Mouse (Mus musculus): ENCODE results near the gene Prokr2. TPM values are rescaled to one million over a fixed set of nuclear protein-coding genes. Genes with fewer than 3 reads are reported as not detected.

The Prokr2 gene
- polyA plus RNA-seq, 1 experiment from 2014 or later: 0.48 TPM

GRCm38 (mm10) chr2:132373748-132374147 is 11.5 kb downstream of the Prokr2 start:
- no peaks in the 10 kb centered on the region for H3K9me3 ChIP-seq (ENCODE audit: control insufficient read depth, low read length)
- no peak for ATAC-seq (ENCODE audit: low read depth)
- H3K4me2 ChIP-seq (ENCODE audit: low read depth, low read length): no peak overlapping the region
- WGBS: 87% methylated on average over 17 of the region's 17 CpGs
- H3K27me3 ChIP-seq (ENCODE audit: control insufficient read depth, insufficient read depth, low read depth, low read length): no peaks in the 10 kb centered on the region
- no peak overlapping the region for H3K27ac ChIP-seq (ENCODE audit: low read length)
- H3K36me3 ChIP-seq (ENCODE audit: control insufficient read depth, insufficient read depth, low read length): no peaks in the 10 kb centered on the region
- no peaks in the 10 kb centered on the region for H3K4me1 ChIP-seq (replicated peaks; ENCODE audit: control insufficient read depth, insufficient read depth, low read length)
- H3K9ac ChIP-seq (ENCODE audit: low read length): no peak overlapping the region
- H3K4me3 ChIP-seq (ENCODE audit: low read length): no peak overlapping the region

GRCm38 (mm10) chr2:132368433-132368832 is 16.8 kb downstream of the Prokr2 start:
- Histone ChIP-seq H3K4me3 (ENCODE audit: low read length) (no peak overlapping the region), H3K9ac (ENCODE audit: low read length) (no peak overlapping the region), H3K4me2 (ENCODE audit: low read depth, low read length) (no peak overlapping the region), H3K4me1 (replicated peaks; ENCODE audit: control insufficient read depth, insufficient read depth, low read length) (no peaks in the 10 kb centered on the region), H3K27me3 (ENCODE audit: control insufficient read depth, insufficient read depth, low read depth, low read length) (no peaks in the 10 kb centered on the region), H3K9me3 (ENCODE audit: control insufficient read depth, low read length) (no peaks in the 10 kb centered on the region), H3K36me3 (ENCODE audit: control insufficient read depth, insufficient read depth, low read length) (no peaks in the 10 kb centered on the region), H3K27ac (ENCODE audit: low read length) (no peak overlapping the region)
- 73% methylated on average over 3 of the region's 3 CpGs for WGBS
- no peak for ATAC-seq (ENCODE audit: low read depth)

DNA sequence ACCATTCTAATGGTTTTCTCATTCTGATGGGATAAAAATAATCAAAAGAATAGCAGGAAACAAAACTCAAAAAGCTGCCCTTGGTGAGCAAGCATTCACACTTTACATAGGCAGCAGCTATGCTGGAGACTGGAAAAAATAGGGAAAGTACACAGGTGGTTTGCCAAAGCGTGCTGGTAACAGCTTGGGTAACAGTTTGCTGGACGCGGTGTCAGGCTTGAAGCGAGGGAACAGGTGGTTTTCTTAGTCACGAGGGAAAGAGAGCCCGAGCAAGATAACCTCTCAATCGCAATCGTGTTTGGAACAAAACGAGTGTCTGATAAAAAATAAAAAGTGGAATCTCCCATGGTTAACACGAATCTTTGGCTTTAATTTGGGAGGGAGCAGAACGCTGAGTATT is 41.4 kb downstream of the Prokr2 start:
- no peak overlapping the region for H3K4me3 ChIP-seq (ENCODE audit: low read length)
- no peaks in the 10 kb centered on the region for H3K36me3 ChIP-seq (ENCODE audit: control insufficient read depth, insufficient read depth, low read length)
- no peaks in the 10 kb centered on the region for H3K27me3 ChIP-seq (ENCODE audit: control insufficient read depth, insufficient read depth, low read depth, low read length)
- H3K27ac ChIP-seq (ENCODE audit: low read length): no peak overlapping the region
- WGBS: 78% methylated on average over 11 of the region's 11 CpGs
- no peaks in the 10 kb centered on the region for H3K4me1 ChIP-seq (replicated peaks; ENCODE audit: control insufficient read depth, insufficient read depth, low read length)
- no peak overlapping the region for H3K9ac ChIP-seq (ENCODE audit: low read length)
- H3K4me2 ChIP-seq (ENCODE audit: low read depth, low read length): no peak overlapping the region
- no peaks in the 10 kb centered on the region for H3K9me3 ChIP-seq (ENCODE audit: control insufficient read depth, low read length)
- ATAC-seq (ENCODE audit: low read depth): no peak

DNA sequence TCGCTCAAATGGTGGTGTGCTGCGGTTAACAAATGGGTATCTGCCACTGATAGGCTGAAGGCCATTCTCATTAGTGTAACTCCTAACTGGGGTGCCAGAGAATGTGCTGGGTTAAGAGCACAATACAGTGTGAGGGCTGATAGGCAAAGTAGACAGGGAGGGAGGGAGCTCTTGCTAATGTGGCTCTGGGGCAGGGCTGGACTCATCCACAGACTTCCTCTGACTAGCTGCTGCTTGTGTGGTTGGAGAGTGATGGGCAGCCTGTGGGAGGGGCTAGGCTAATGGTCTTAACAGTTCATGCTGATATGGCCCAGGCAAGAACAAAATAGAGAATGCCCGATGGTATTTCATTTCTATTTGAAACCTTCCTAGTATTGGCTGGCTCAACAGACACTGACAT is 44.0 kb downstream of the Prokr2 start:
- Histone ChIP-seq H3K9ac (ENCODE audit: low read length) (no peak overlapping the region), H3K4me2 (ENCODE audit: low read depth, low read length) (no peak overlapping the region), H3K27me3 (ENCODE audit: control insufficient read depth, insufficient read depth, low read depth, low read length) (no peaks in the 10 kb centered on the region), H3K4me1 (replicated peaks; ENCODE audit: control insufficient read depth, insufficient read depth, low read length) (no peaks in the 10 kb centered on the region), H3K4me3 (ENCODE audit: low read length) (no peak overlapping the region), H3K27ac (ENCODE audit: low read length) (no peak overlapping the region), H3K36me3 (ENCODE audit: control insufficient read depth, insufficient read depth, low read length) (no peaks in the 10 kb centered on the region), H3K9me3 (ENCODE audit: control insufficient read depth, low read length) (no peaks in the 10 kb centered on the region)
- 90% methylated on average over 3 of the region's 3 CpGs for WGBS
- ATAC-seq (ENCODE audit: low read depth): no peak

DNA sequence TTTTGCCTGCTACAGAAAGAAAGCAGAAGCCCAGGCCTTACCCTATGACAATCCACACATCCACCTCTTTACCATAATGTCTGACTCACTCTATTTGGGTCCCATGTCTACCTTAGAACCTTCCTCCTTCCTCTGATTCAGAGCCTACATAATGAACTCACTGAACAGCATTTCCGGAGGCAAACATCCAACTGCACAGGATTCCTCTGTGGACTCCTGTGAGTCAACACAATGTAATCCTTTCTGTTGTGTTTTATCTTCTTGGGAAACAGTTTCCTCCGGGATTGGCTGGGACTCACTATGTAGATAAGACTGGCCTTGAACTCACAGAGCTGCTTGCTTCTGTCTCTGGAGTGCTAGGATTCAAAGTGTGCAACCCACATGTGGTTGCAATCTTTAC is 44.9 kb downstream of the Prokr2 start:
- Histone ChIP-seq H3K36me3 (ENCODE audit: control insufficient read depth, insufficient read depth, low read length) (no peaks in the 10 kb centered on the region), H3K9ac (ENCODE audit: low read length) (no peak overlapping the region), H3K4me3 (ENCODE audit: low read length) (no peak overlapping the region), H3K9me3 (ENCODE audit: control insufficient read depth, low read length) (no peaks in the 10 kb centered on the region), H3K4me1 (replicated peaks; ENCODE audit: control insufficient read depth, insufficient read depth, low read length) (no peaks in the 10 kb centered on the region), H3K4me2 (ENCODE audit: low read depth, low read length) (no peak overlapping the region), H3K27me3 (ENCODE audit: control insufficient read depth, insufficient read depth, low read depth, low read length) (no peaks in the 10 kb centered on the region), H3K27ac (ENCODE audit: low read length) (no peak overlapping the region)
- WGBS: 56% methylated on average over 2 of the region's 2 CpGs
- ATAC-seq (ENCODE audit: low read depth): no peak

GRCm38 (mm10) chr2:132337202-132337601 is 48.0 kb downstream of the Prokr2 start:
- H3K9me3 ChIP-seq (ENCODE audit: control insufficient read depth, low read length): no peaks in the 10 kb centered on the region
- no peak overlapping the region for H3K9ac ChIP-seq (ENCODE audit: low read length)
- 67% methylated on average over 2 of the region's 2 CpGs for WGBS
- no peaks in the 10 kb centered on the region for H3K36me3 ChIP-seq (ENCODE audit: control insufficient read depth, insufficient read depth, low read length)
- no peak for ATAC-seq (ENCODE audit: low read depth)
- no peaks in the 10 kb centered on the region for H3K27me3 ChIP-seq (ENCODE audit: control insufficient read depth, insufficient read depth, low read depth, low read length)
- no peak overlapping the region for H3K4me3 ChIP-seq (ENCODE audit: low read length)
- H3K27ac ChIP-seq (ENCODE audit: low read length): no peak overlapping the region
- no peaks in the 10 kb centered on the region for H3K4me1 ChIP-seq (replicated peaks; ENCODE audit: control insufficient read depth, insufficient read depth, low read length)
- H3K4me2 ChIP-seq (ENCODE audit: low read depth, low read length): no peak overlapping the region

- Histone ChIP-seq H3K4me2 (ENCODE audit: low read depth, low read length) (no peak overlapping the region), H3K4me1 (replicated peaks; ENCODE audit: control insufficient read depth, insufficient read depth, low read length) (no peaks in the 10 kb centered on the region), H3K36me3 (ENCODE audit: control insufficient read depth, insufficient read depth, low read length) (no peaks in the 10 kb centered on the region), H3K4me3 (ENCODE audit: low read length) (no peak overlapping the region), H3K9ac (ENCODE audit: low read length) (no peak overlapping the region), H3K27ac (ENCODE audit: low read length) (no peak overlapping the region), H3K9me3 (ENCODE audit: control insufficient read depth, low read length) (no peaks in the 10 kb centered on the region), H3K27me3 (ENCODE audit: control insufficient read depth, insufficient read depth, low read depth, low read length) (no peaks in the 10 kb centered on the region)
- 41% methylated on average over 4 of the region's 4 CpGs for WGBS
- peak; percentile 56 for ATAC-seq (ENCODE audit: low read depth)
Measured at GRCm38 (mm10) chr2:132323541-132323940, 61.7 kb downstream of the Prokr2 start.

GRCm38 (mm10) chr2:132320516-132320915 is 64.7 kb downstream of the Prokr2 start:
- H3K36me3 ChIP-seq (ENCODE audit: control insufficient read depth, insufficient read depth, low read length): no peaks in the 10 kb centered on the region
- 62% methylated on average over 5 of the region's 5 CpGs for WGBS
- no peak for ATAC-seq (ENCODE audit: low read depth)
- H3K9me3 ChIP-seq (ENCODE audit: control insufficient read depth, low read length): no peaks in the 10 kb centered on the region
- H3K4me1 ChIP-seq (replicated peaks; ENCODE audit: control insufficient read depth, insufficient read depth, low read length): no peaks in the 10 kb centered on the region
- H3K9ac ChIP-seq (ENCODE audit: low read length): no peak overlapping the region
- no peaks in the 10 kb centered on the region for H3K27me3 ChIP-seq (ENCODE audit: control insufficient read depth, insufficient read depth, low read depth, low read length)
- H3K27ac ChIP-seq (ENCODE audit: low read length): no peak overlapping the region
- no peak overlapping the region for H3K4me2 ChIP-seq (ENCODE audit: low read depth, low read length)
- H3K4me3 ChIP-seq (ENCODE audit: low read length): no peak overlapping the region

GRCm38 (mm10) chr2:132317178-132317577 is 68.1 kb downstream of the Prokr2 start:
- Histone ChIP-seq H3K9me3 (ENCODE audit: control insufficient read depth, low read length) (no peaks in the 10 kb centered on the region), H3K4me1 (replicated peaks; ENCODE audit: control insufficient read depth, insufficient read depth, low read length) (no peaks in the 10 kb centered on the region), H3K4me2 (ENCODE audit: low read depth, low read length) (no peak overlapping the region), H3K4me3 (ENCODE audit: low read length) (no peak overlapping the region), H3K27me3 (ENCODE audit: control insufficient read depth, insufficient read depth, low read depth, low read length) (no peaks in the 10 kb centered on the region), H3K36me3 (ENCODE audit: control insufficient read depth, insufficient read depth, low read length) (no peaks in the 10 kb centered on the region), H3K27ac (ENCODE audit: low read length) (no peak overlapping the region), H3K9ac (ENCODE audit: low read length) (no peak overlapping the region)
- ATAC-seq (ENCODE audit: low read depth): no peak
- 70% methylated on average over 1 of the region's 1 CpGs for WGBS

Data from lung, embryonic 16.5 days (tissue).